Mouse (Mus musculus) embryonic facial prominence, embryonic 13.5 days (tissue): ENCODE results near the gene Nt5c2. TPM values are rescaled to one million over a fixed set of nuclear protein-coding genes. Genes with fewer than 3 reads are reported as not detected.

Experiments used
- ATAC-seq: fragments of 200-750 bp; cut with Nextera tagmentation; 2 replicates; pipeline ENCODE4 v1.8.0; 2017; ENCODE audit warnings: low read depth; ENCODE audit not compliant: insufficient number of reproducible peaks, insufficient read depth, low FRiP score, low TSS enrichment
- H3K27ac ChIP-seq: fragments of 300-500 bp; sonication (generic); 2 replicates; pipeline ENCODE4 v1.5.1; 2015; ENCODE audit warnings: moderate library complexity, mild to moderate bottlenecking, inconsistent platforms
- H3K27me3 ChIP-seq: fragments of 300-500 bp; sonication (generic); 2 replicates; pipeline ENCODE4 v1.6.1; 2015; ENCODE audit warnings: mild to moderate bottlenecking, inconsistent platforms
- H3K36me3 ChIP-seq: fragments of 300-500 bp; sonication (generic); 2 replicates; pipeline ENCODE4 v1.6.1; 2015; ENCODE audit warnings: mild to moderate bottlenecking, inconsistent platforms
- H3K4me1 ChIP-seq: fragments of 300-500 bp; sonication (generic); 2 replicates; pipeline ENCODE4 v1.6.1; 2015; ENCODE audit warnings: inconsistent platforms
- H3K4me2 ChIP-seq: fragments of 300-500 bp; sonication (generic); 2 replicates; pipeline ENCODE4 v1.6.1; 2015; ENCODE audit warnings: moderate library complexity, mild to moderate bottlenecking, inconsistent platforms
- H3K4me3 ChIP-seq: fragments of 300-500 bp; sonication (generic); 2 replicates; pipeline ENCODE4 v1.5.1; 2015; ENCODE audit warnings: mild to moderate bottlenecking, inconsistent platforms
- H3K9ac ChIP-seq: fragments of 300-500 bp; sonication (generic); 2 replicates; pipeline ENCODE4 v1.6.1; 2015; ENCODE audit warnings: mild to moderate bottlenecking, inconsistent platforms
- H3K9me3 ChIP-seq: fragments of 300-500 bp; sonication (generic); 2 replicates; pipeline ENCODE4 v1.6.1; 2016; ENCODE audit warnings: inconsistent platforms
- WGBS: fragments of 180-500 bp; shearing (Covaris S2); methylation state at CpG from one replicate; pipeline ENCODE4 v1.1.7; 2015; ENCODE audit warnings: mixed read lengths; 5-methylcytosine and 5-hydroxymethylcytosine counted together
- polyA plus RNA-seq: library from polyadenylated mRNA; unstranded; fragments of >200 nt; fragmentation: Nextera tagmentation; extraction: Ambion mirVana; gene quantifications from 2 replicates; pipeline ENCODE4 v1.2.1, GENCODE M21; 2015

Nt5c2 gene
- polyA plus RNA-seq, 1 experiment from 2014 or later, result 77.3 TPM

- Histone ChIP-seq H3K9ac (no peak overlapping the region), H3K27me3 (no peaks in the 10 kb centered on the region), H3K9me3 (no peaks in the 10 kb centered on the region), H3K4me3 (no peak overlapping the region), H3K4me2 (no peak overlapping the region), H3K36me3 (no peaks in the 10 kb centered on the region), H3K27ac (no peak overlapping the region), H3K4me1 (no peaks in the 10 kb centered on the region)
- no peak for ATAC-seq
- WGBS, result 76% methylated on average over 7 of the region's 7 CpGs
These were observed 143.3 kb downstream of the Nt5c2 start for GRCm38 (mm10) chr19:46871651-46872050.

DNA sequence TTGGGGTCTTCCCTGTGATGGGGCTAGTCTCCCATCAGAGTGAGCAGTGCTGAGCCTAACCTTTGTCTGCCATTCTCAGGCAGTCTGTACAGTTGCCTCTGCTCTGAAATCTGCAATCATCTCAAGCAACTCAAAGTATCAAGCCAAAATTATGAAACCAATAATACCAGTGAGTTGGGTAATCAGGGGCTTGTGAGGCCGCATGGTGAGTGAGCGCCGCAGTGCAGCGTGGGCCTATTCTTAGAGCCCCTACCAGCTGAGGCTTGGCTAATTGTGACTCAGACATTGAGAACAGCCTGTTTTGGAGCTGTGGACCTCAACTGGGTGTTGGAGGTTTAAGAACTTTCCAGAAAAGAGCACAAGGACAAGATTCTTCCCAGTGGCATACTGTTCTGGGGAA is 143.9 kb downstream of the Nt5c2 start:
- no peak overlapping the region for H3K9ac ChIP-seq

DNA sequence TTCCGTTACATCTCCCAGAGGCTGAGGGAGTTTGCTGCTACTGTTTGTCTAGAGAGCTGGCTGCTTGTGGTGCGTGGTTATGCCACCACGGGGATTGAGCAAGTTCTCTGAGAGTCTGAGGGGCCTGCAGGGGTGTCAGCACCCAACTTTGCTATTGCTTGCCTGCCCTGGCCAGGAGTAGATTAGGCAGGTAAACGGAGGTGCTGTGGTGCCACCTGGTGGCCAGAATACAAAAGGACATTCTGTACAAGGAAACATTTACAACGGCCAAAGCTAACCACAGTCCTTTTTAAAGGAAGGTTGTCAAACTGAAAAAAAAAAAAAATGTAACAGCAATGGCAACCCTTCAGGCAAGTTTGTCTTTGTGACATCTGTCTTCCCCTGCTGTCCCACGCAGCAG is 145.4 kb downstream of the Nt5c2 start:
- Histone ChIP-seq H3K9ac (no peak overlapping the region), H3K4me3 (no peak overlapping the region), H3K36me3 (no peaks in the 10 kb centered on the region), H3K4me1 (peaks cover 6% of the 10 kb centered on the region), H3K9me3 (no peaks in the 10 kb centered on the region), H3K27ac (no peak overlapping the region), H3K4me2 (no peak overlapping the region), H3K27me3 (no peaks in the 10 kb centered on the region)
- 0 out of 2 replicates have a peak, but pooled peaks have one; percentile 44 for ATAC-seq
- 9% methylated on average over 6 of the region's 6 CpGs for WGBS

More for the DNA sequence above, 143.9 kb downstream of the Nt5c2 start:
- Histone ChIP-seq H3K4me1 (no peaks in the 10 kb centered on the region), H3K36me3 (no peaks in the 10 kb centered on the region), H3K4me3 (no peak overlapping the region), H3K27me3 (no peaks in the 10 kb centered on the region), H3K4me2 (no peak overlapping the region), H3K27ac (no peak overlapping the region), H3K9me3 (no peaks in the 10 kb centered on the region)
- 90% methylated on average over 4 of the region's 4 CpGs for WGBS
- ATAC-seq, result no peak

- no peak overlapping the region; the same call in 1 of the 2 replicates for H3K9ac ChIP-seq
- H3K9me3 ChIP-seq, result no peaks in the 10 kb centered on the region
- no peaks in the 10 kb centered on the region for H3K27me3 ChIP-seq
- H3K4me1 ChIP-seq, result peaks cover 8% of the 10 kb centered on the region
- no peak for ATAC-seq
- WGBS, result 55% methylated on average over 11 of the region's 11 CpGs
- H3K4me3 ChIP-seq, result no peak overlapping the region
- no peak overlapping the region for H3K4me2 ChIP-seq
- H3K27ac ChIP-seq, result no peak overlapping the region
- H3K36me3 ChIP-seq, result no peaks in the 10 kb centered on the region
These were observed 145.9 kb downstream of the Nt5c2 start for GRCm38 (mm10) chr19:46869049-46869448.

DNA sequence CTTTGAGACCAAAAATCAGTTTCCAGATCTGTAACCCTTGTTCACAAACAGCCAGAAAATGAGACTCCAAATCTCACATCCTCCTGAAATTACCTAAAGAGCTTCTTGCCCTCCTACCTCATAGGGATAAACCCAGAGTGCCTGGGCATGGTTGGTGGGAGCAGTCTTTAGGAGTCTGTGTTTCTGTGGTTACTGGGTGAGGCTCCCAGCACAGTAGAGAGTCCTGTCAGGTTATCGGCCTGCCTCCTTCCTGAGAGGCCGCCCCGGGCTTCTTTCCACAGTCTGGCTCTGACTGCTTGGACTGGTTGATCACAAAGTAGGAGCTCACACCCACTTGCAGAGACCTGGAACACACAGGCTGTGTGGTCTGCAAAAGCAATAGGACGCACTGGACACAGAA is 149.6 kb downstream of the Nt5c2 start:
- H3K4me3 ChIP-seq, result no peak overlapping the region
- no peaks in the 10 kb centered on the region for H3K9me3 ChIP-seq
- H3K4me2 ChIP-seq, result no peak overlapping the region
- H3K27ac ChIP-seq, result no peak overlapping the region
- no peaks in the 10 kb centered on the region for H3K36me3 ChIP-seq
- H3K9ac ChIP-seq, result no peak overlapping the region
- WGBS, result 92% methylated on average over 4 of the region's 4 CpGs
- peaks cover 8% of the 10 kb centered on the region for H3K4me1 ChIP-seq
- H3K27me3 ChIP-seq, result no peaks in the 10 kb centered on the region
- ATAC-seq, result no peak

GRCm38 (mm10) chr19:46864731-46865331 is 150.1 kb downstream of the Nt5c2 start:
- ATAC-seq, result no peak
- 54% methylated on average over 6 of the region's 6 CpGs for WGBS

DNA sequence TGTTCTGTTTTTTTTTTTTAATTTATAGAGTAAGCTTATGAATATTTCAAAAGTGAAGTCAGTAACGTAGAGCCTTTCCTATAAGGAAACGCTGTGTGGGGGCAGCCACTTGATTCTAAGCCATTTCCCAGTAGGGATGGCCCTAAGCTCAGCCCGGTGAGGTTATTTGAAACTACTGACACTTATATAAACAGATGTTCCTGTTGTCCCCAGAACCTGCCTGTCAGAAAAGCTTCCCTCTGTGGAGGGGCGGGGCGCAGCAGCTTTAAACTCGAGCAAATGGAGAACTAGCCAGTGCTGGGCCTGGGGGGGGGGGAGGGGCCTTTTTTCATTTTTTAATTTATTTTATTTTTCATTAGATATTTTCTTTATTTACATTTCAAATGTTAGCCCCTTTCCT is 150.9 kb downstream of the Nt5c2 start:
- H3K9me3 ChIP-seq, result no peaks in the 10 kb centered on the region
- no peak overlapping the region for H3K4me2 ChIP-seq
- WGBS, result 45% methylated on average over 6 of the region's 6 CpGs
- no peak overlapping the region for H3K4me3 ChIP-seq
- H3K27ac ChIP-seq, result no peak overlapping the region
- no peak overlapping the region for H3K9ac ChIP-seq
- peaks cover 8% of the 10 kb centered on the region for H3K4me1 ChIP-seq
- ATAC-seq, result no peak
- H3K27me3 ChIP-seq, result no peaks in the 10 kb centered on the region
- H3K36me3 ChIP-seq, result no peaks in the 10 kb centered on the region

More at GRCm38 (mm10) chr19:46864731-46865331, 150.1 kb downstream of the Nt5c2 start:
- no peaks in the 10 kb centered on the region for H3K9me3 ChIP-seq
- H3K4me3 ChIP-seq, result no peak overlapping the region
- no peaks in the 10 kb centered on the region for H3K27me3 ChIP-seq
- no peak overlapping the region for H3K27ac ChIP-seq
- no peaks in the 10 kb centered on the region for H3K36me3 ChIP-seq
- peaks cover 8% of the 10 kb centered on the region for H3K4me1 ChIP-seq
- no peak overlapping the region for H3K4me2 ChIP-seq
- H3K9ac ChIP-seq, result no peak overlapping the region

DNA sequence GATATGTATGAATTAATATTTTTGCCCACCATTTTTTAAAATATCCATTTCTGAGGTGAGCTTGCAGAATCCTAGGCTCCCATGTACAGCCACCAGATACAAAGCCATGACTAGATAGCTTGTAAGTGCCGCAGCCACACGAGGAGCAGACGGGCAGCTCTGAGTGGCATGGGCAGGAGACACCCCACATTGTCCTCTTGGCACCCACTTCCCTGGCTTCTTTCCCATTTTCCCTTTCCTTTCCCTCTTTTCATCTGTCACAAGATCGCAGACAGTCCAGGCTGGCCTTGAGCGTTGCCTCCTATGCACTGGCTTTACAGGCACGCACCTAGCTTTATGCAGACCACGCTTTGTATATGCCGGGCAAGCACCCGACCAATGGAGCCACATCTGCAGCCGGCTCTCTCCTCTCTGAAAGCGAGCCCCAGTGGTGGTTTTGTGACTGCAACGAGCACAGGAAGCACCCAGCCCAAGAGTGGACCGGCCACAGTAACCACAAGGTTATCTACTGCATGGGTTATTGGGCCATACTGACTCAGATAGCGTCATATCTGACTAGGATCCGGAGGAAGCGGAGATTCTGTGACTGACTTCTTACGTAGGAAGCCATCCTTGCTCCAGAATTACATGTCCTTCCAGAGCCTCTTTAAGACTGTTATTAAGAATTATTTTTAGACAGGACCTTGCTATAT is 151.6 kb downstream of the Nt5c2 start:
- WGBS, result 85% methylated on average over 17 of the region's 17 CpGs
- ATAC-seq, result no peak
- H3K27ac ChIP-seq, result no peak overlapping the region
- H3K9me3 ChIP-seq, result no peaks in the 10 kb centered on the region
- no peak overlapping the region for H3K4me2 ChIP-seq
- H3K36me3 ChIP-seq, result 0 out of 2 replicates have a peak, but pooled peaks cover 3% of the 10 kb centered on the region
- no peak overlapping the region for H3K4me3 ChIP-seq
- no peak overlapping the region for H3K9ac ChIP-seq
- H3K27me3 ChIP-seq, result no peaks in the 10 kb centered on the region
- peaks cover 8% of the 10 kb centered on the region for H3K4me1 ChIP-seq

DNA sequence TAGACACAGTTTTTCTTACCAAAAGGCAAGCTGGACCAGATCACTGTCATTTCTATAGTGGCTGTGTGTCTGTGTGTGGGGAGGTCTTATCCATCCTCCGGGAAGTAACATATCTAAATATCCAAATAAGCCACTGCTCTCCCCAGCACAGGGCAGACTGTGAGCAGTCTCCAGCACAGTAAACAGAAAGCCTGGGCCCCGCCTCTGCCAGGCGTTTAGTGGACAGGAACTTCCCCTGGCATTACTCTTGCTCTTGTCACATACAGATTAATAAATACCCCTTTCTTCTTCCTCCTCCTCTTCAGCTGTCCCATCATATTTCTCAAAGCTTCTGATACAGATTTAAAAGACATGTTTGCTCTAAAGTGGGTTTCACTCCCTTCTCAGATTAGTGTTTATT is 152.4 kb downstream of the Nt5c2 start:
- no peak overlapping the region for H3K4me3 ChIP-seq
- ATAC-seq, result no peak

DNA sequence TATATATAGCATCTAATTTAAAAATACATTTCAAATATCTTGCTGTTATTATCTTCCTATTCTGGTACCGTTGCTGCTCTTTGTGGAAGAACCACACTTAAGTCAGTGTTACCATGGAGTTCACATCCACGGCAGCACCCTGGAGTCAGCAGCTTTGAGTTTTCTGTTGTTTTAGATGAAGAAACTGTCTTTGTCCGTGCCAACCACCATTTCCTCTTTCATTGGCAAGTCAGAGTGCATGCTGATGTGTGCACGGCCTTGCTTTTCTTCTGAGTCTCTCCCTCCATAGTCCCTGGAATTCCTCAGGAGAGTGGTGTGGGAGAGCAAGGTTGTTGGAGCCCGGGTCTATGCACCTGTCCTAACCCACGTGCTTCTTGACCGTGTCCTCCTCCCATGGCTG is 156.8 kb downstream of the Nt5c2 start:
- peaks cover 9% of the 10 kb centered on the region; the same call in 1 of the 2 replicates for H3K4me1 ChIP-seq
- 0 out of 2 replicates have a peak, but pooled peaks cover 3% of the 10 kb centered on the region for H3K36me3 ChIP-seq
- WGBS, result 92% methylated on average over 7 of the region's 7 CpGs
- H3K27me3 ChIP-seq, result no peaks in the 10 kb centered on the region
- no peak overlapping the region for H3K4me3 ChIP-seq
- no peak overlapping the region for H3K4me2 ChIP-seq
- no peaks in the 10 kb centered on the region for H3K9me3 ChIP-seq
- no peak overlapping the region for H3K27ac ChIP-seq
- no peak for ATAC-seq
- no peak overlapping the region for H3K9ac ChIP-seq

More for the DNA sequence above, 152.4 kb downstream of the Nt5c2 start:
- WGBS, result 60% methylated on average over 3 of the region's 3 CpGs
- no peak overlapping the region for H3K27ac ChIP-seq
- no peaks in the 10 kb centered on the region for H3K27me3 ChIP-seq
- H3K4me1 ChIP-seq, result peaks cover 8% of the 10 kb centered on the region
- 0 out of 2 replicates have a peak, but pooled peaks cover 3% of the 10 kb centered on the region for H3K36me3 ChIP-seq
- no peak overlapping the region for H3K4me2 ChIP-seq
- no peak overlapping the region for H3K9ac ChIP-seq
- H3K9me3 ChIP-seq, result no peaks in the 10 kb centered on the region

GRCm38 (mm10) chr19:46857277-46857989 is 157.5 kb downstream of the Nt5c2 start:
- ATAC-seq, result no peak
- Histone ChIP-seq H3K4me2 (no peak overlapping the region), H3K9ac (no peak overlapping the region), H3K27ac (no peak overlapping the region), H3K4me1 (peaks cover 9% of the 10 kb centered on the region; the same call in 1 of the 2 replicates), H3K9me3 (no peaks in the 10 kb centered on the region), H3K4me3 (no peak overlapping the region), H3K27me3 (no peaks in the 10 kb centered on the region), H3K36me3 (0 out of 2 replicates have a peak, but pooled peaks cover 3% of the 10 kb centered on the region)
- WGBS, result 56% methylated on average over 9 of the region's 9 CpGs
